Mouse (Mus musculus): Measurements from ENCODE around the gene Zfp710.

DNA sequence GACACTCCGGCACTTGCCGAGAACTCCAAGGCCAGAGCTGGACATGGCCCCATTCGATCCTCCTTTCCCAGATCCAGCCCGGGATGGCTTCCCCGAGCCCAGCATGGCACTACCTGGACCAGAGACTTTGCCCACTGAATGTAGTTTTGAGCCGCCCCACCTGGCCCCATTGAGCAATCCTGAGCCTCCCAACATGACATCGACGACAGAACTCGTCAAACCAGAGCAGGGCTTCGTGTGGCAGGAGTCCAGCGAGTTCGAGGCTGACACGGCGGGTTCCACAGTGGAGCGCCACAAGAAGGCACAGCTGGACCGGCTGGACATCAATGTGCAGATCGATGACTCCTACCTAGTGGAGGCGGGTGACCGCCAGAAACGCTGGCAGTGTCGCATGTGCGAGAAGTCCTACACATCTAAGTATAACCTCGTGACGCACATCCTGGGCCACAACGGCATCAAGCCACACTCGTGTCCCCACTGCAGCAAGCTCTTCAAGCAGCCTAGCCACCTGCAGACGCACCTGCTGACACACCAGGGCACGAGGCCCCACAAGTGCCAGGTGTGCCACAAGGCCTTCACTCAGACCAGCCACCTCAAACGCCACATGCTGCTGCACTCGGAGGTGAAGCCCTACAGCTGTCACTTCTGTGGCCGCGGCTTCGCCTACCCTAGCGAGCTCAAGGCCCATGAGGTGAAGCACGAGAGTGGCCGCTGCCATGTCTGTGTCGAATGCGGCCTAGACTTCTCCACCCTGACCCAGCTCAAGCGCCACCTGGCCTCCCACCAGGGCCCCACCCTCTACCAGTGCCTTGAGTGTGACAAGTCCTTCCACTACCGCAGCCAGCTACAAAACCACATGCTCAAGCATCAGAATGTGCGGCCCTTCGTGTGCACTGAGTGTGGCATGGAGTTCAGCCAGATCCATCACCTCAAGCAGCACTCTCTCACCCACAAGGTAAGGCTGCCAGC, 57.3 kb downstream of the Zfp710 start:
- TF ChIP-seq CHD2 (IDR thresholded peaks at IDR 0.05; ENCODE audit: low read depth, low read length) (no peak), ZNF384 (IDR thresholded peaks at IDR 0.05; ENCODE audit: low read depth, low read length) (no peak), ZC3H11A (IDR thresholded peaks at IDR 0.05; ENCODE audit: borderline replicate concordance, low read depth, low read length) (no peak), HCFC1 (IDR thresholded peaks at IDR 0.05; ENCODE audit: borderline replicate concordance, insufficient read depth, low read length) (no peak), MAFK (IDR thresholded peaks at IDR 0.05; ENCODE audit: insufficient read depth, low read depth, low read length) (no peak)

Data from ES-E14 (cell line).